Mouse (Mus musculus): Measurements from ENCODE around the gene Klhl13. TPM values are rescaled to one million over a fixed set of nuclear protein-coding genes. Genes with fewer than 3 reads are reported as not detected.

Gene Klhl13
- total and polyA plus RNA-seq, 3 experiments = 7.9 to 14.3 (median 12.4) TPM

GRCm38 (mm10) chrX:23267601-23268000 is 97.3 kb downstream of the Klhl13 start:
- Histone ChIP-seq H3K4me1 (ENCODE audit: control insufficient read depth, insufficient read depth, low read length) (no peaks in the 10 kb centered on the region; the same call in 1 of the 2 replicates), H3K79me2 (replicated peaks; ENCODE audit: control insufficient read depth, insufficient read depth, low read length) (no peaks in the 10 kb centered on the region), H3K9ac (ENCODE audit: low read depth, low read length) (no peak overlapping the region), H3K27ac (no peak overlapping the region), H3K27me3 (ENCODE audit: control insufficient read depth, insufficient read depth, low read length) (no peaks in the 10 kb centered on the region), H3K36me3 (ENCODE audit: control insufficient read depth, insufficient read depth, low read length) (no peaks in the 10 kb centered on the region), H3K4me3 (no peak overlapping the region)
- intact Hi-C loops (cut with DNase I) = no loop called here
- WGBS = 48% methylated on average over 1 of the region's 1 CpGs
- no peak for DNase-seq
- TF ChIP-seq EP300 (IDR thresholded peaks at IDR 0.05; ENCODE audit: insufficient read depth, low read depth, low read length) = no peak
- no peak for TF ChIP-seq POLR2A (IDR thresholded peaks at IDR 0.05; ENCODE audit: insufficient read depth, low read depth, low read length)
- TF ChIP-seq CTCF (IDR thresholded peaks at IDR 0.05) = no peak

- no peaks in the 10 kb centered on the region for H3K4me1 ChIP-seq (ENCODE audit: control insufficient read depth, insufficient read depth, low read length)
- no peak overlapping the region for H3K9ac ChIP-seq (ENCODE audit: low read depth, low read length)
- H3K79me2 ChIP-seq (replicated peaks; ENCODE audit: control insufficient read depth, insufficient read depth, low read length) = no peaks in the 10 kb centered on the region
- H3K27me3 ChIP-seq (ENCODE audit: control insufficient read depth, insufficient read depth, low read length) = no peaks in the 10 kb centered on the region
- no peak for DNase-seq
- TF ChIP-seq POLR2A (IDR thresholded peaks at IDR 0.05; ENCODE audit: insufficient read depth, low read depth, low read length) (no peak), EP300 (IDR thresholded peaks at IDR 0.05; ENCODE audit: insufficient read depth, low read depth, low read length) (no peak), CTCF (IDR thresholded peaks at IDR 0.05) (no peak)
- H3K27ac ChIP-seq = no peak overlapping the region
- no peak overlapping the region for H3K4me3 ChIP-seq
- H3K36me3 ChIP-seq (ENCODE audit: control insufficient read depth, insufficient read depth, low read length) = no peaks in the 10 kb centered on the region
- intact Hi-C loops (cut with DNase I) = no loop called here
These were observed 116.1 kb downstream of the Klhl13 start for GRCm38 (mm10) chrX:23248752-23249151.

Data from heart, adult 2 months (tissue).